Mouse (Mus musculus) erythroid progenitor cell, adult 5-6 weeks (primary cell): ENCODE results near the gene H2-K1. TPM values are rescaled to one million over a fixed set of nuclear protein-coding genes. Genes with fewer than 3 reads are reported as not detected.
"Not testable (repeated sequence)": the region's sequence is repeated elsewhere in the genome, so short reads cannot be mapped to it uniquely, and the experiment has no call there.

ENCODE experiments used
- ATAC-seq: replicated peaks from 2 replicates; pipeline ENCODE4 v1.8.0; 2016; ENCODE audit warnings: moderate number of reproducible peaks, mild to moderate bottlenecking, moderate TSS enrichment, inconsistent platforms; ENCODE audit not compliant: poor library complexity, low FRiP score, severe bottlenecking
- total RNA-seq, 2 experiments: library from RNA; stranded (forward) in 1 of 2; stranded (reverse) in 1 of 2; fragments of 150-400 nt in 1 of 2; fragments of 186-747, 209-891 nt in 1 of 2; gene quantifications; 2 replicates each; pipeline versions ENCODE4 v1.2.3 to v1.2.4; 2015 to 2017; ENCODE audit warnings: low replicate concordance in 2 of 2

The H2-K1 gene
- total RNA-seq, 2 experiments from 2014 or later: 167 to 400 TPM

DNA sequence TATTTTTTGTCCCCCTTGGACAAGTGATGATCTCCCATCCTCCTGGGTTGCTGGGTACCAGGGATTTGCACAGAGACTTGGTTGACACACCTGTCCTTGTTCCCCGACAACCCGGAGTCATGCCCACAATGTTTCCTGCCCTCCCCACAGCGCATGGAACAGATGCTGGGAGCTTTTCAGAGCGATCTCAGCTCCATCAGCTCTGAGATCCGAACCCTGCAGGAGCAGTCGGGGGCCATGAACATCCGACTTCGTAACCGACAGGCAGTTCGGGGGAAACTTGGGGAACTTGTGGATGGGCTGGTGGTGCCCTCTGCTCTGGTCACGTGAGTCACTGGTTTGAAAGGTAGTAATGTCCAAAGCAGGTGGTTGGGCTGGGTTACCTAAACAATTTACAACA lies 41.7 kb downstream of the H2-K1 start:
- no peak for ATAC-seq

DNA sequence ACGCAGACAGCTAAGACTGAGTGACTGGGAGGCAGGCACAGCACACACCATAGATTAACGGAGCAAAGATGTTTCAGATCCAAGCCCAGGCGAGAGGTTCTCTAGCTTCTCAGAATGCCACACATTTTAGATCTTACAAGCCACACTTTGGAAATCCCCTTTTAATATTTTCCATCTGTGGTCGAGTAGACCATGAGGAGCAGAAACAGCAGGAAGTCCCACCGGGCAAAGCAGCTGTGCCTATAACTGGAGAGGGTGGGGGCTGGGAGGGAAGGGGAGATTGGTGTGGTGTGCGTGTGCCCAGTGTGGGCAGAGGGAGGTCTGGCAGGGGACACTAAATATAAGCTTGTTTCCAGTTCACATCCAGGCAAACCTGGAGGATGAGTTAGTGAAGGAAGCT lies 42.7 kb downstream of the H2-K1 start:
- no peak for ATAC-seq

DNA sequence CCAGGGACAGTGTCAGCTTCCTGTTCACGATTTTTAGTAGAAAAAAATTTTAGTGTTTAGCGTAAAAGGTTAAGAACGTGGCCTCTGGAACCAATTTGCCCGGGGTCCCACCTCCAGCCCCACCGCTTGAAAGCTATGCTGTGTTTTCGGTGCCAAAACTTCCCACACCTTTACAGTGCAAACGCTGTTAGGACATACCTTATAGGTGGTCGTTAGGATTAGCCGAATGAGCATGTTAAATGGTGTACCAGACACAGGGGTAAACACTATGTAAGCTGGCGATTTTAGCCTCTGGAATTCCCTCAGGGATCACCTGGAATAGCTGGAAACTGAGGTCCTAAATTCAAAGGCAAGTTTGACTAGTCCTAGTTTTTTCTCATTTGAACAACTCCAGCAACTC lies 43.8 kb downstream of the H2-K1 start:
- no peak for ATAC-seq

DNA sequence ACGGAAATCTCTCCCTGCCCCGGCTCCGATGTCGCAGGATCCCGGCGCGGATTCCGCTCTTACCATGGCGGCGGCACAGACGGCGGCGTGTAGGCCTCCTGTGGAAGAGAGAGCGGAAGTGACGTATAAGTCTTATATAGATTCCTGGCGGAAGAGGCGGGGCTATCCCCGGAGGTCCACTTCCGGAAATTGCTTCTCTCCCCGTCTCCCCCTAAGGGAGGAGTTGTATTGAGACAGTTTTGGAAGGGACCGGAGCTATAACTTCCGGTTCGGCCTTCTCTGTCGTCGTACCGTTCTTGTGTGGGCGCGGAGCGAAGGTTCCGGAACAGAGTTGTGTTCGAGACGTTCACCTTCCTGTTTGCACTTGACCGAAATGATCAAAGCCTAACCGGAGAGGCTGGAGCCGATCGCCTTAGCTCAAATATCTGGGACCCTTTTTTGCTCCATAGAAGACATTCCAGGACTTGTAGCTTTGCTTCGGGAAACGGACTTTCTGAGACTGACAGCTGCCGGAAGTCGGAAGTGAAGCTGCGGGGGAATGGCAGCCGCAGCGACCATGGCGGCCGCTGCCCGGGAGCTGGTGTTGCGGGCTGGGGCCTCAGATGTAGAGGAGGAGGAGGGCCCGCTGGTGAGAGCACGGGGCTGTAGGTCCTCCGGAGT lies 44.5 kb downstream of the H2-K1 start, which contains the start of the genes Vps52 and Rps18:
Gene Vps52, plus strand, starts transcription at position 258 of the 660 bp plus-strand sequence.
Gene Rps18, minus strand, starts transcription at position 447 of the 660 bp plus-strand sequence.
- peak; percentile 90 for ATAC-seq

DNA sequence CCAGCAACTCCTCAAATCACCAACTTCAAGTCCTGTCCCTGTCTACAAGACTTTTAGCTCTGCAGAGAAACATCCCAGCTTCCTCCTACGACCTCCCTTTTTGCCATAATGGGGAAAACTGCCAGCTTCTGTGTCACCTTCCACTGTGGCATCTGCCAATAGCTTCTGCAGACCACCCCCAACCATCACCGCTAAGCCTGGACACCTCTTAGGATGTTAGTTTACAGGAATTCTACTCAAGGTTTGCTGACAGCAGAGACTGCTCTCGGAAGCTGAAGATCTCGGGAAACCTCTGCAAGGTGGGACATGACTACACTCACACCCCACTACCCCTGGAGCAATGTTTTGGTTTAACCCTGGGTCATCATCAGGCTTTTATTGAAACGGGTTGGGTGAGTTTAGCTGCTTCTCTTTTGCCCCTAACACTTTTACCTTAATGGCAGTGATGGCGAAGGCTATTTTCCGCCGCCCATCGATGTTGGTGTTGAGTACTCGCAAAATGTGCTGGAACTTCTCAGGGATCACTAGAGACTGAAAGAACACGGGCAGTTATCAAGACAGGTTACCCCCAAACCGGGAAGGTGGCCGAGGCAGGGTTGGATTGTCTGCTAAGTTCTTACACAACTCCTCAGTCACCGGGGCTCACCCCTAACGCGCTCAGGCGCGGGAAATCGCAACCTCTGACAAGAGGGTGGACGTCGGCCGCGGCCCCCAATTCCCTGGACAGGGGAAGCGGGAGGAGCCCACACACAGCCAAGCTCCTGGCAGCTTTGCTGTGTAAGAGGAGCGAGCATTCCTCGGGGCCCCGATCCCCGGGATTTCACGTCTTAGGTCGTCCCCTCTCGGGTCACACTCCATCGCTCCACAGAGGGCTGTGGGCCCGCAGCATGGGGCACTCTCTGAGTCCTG lies 45.2 kb downstream of the H2-K1 start:
- peak; percentile 4 for ATAC-seq

DNA sequence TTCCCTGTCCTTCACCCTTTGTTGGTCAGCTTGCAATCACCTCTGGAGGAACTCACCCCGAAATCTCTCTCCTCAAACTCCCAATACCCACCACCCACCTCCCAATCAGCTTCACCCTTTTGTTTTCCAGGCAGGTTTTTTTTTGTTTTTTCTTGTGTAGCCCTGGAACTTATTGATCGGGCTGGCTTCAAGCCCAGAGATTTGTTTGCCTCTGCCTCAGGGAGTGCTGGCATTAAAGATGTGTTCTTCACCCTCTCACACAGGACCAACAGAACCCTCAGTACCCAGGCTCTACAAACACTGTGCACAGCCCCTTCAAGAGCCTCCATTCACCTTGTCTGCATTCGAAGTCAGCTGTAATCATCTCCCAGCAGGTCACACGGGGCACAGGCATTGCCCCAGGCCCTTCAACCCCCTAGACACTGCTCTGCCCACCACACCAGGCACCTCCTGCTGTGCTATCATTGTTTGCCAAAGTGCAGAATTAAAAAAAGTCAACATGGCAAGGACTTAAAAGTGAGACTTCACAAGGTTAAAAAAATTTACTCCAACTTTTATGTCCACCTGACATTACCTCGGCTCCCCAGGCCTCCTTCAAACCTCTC lies 46.1 kb downstream of the H2-K1 start:
- no peak for ATAC-seq

DNA sequence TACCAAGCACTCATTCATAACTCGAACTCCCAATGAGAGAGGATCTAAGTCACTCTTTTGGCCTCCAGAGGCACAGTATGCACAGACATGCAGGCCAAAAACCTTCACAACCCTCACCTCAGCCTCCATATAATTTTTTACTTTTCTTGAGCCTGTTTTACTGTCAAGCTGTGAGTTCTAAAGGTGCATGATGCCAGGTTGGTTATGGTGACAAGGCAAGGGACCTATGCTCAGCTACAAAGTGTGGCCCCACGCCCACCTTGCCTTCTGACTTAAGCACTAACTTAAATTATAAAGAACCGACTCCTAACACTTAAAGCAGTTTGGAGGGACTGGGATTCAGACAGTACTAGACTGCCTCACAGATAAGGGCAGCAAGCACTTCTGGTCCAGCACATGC lies 46.8 kb downstream of the H2-K1 start:
- no peak for ATAC-seq

DNA sequence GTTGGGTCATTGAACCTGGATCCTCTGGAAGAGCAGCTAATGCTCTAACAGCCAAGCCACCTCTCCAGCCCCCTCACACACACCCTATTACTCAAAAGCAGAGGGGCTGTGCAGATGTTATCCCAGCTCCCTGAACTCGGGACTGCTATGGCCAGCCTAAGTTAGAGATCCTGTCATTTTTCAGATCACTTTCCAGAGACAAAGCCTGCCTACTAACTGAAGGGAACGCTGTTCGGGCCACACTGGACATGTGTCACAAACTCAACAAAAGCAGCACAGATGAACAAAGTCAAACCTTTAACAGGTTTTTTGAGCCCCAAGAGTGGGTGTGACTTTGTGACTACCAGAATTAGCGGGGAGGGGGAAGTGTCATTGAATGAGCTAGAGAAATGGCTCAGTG lies 47.3 kb downstream of the H2-K1 start:
- no peak for ATAC-seq

DNA sequence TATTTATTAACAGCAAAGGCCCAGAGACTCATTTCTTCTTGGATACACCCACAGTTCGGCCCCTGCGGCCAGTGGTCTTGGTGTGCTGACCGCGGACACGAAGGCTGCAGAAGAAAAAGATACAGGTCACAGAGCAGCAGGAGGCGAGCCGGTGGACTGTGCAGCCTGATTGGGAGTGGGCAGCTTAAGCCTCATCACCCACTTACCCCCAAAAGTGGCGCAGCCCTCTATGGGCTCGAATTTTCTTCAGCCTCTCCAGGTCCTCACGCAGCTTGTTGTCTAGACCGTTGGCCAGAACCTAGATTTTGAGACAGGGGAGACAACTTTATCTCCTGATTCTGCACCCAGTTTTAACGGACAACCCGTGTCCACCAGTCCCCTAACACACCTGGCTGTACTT lies 48.1 kb downstream of the H2-K1 start:
- ATAC-seq: not testable (repeated sequence)

DNA sequence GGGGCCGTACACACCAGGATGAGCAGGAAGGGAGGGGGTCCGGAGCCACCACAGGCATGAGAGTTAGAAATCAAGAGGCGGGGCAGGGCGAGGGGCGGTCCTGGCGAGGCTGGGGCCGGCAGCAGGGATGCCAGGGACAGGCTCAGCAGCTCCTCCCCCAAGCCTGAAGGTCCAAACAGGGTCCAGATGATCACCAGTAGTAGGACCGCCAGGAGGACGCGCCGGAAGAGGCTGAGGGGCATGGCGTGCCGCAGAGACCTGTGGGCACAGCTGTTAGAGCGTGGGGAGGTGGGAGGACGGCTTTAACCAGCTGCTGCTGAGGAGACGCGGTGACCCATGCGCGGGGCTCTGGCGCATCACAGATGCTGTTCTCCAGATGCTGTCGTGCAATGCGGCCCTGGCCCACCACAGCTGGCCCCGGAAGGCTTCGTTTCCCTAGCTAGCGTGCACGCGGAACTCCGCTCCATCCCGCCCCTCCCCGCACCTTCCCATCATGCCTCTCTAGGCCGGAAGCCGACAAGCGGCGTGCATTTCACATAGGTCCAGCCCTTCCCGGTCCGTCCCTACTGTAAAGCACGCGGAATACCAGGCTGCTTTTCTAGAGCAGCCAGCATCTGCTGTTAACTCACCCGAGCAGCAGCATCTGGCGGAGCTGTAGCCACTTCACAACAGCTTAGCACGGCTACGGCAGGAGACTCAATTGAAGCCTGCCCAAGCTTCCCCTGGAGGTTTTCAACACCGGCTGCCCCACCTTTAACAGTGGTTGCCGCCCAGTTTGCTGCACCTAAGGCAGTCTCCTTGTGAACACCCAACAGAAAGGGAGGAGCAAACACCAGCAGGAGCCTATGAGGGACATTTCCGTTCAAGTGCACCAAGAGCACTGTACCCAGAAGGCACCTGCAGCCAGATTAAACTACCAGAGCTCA lies 48.9 kb downstream of the H2-K1 start, which contains the start of gene B3galt4:
Gene B3galt4, minus strand, starts transcription at position 468 of the 926 bp plus-strand sequence.
- peak; percentile 53 for ATAC-seq

DNA sequence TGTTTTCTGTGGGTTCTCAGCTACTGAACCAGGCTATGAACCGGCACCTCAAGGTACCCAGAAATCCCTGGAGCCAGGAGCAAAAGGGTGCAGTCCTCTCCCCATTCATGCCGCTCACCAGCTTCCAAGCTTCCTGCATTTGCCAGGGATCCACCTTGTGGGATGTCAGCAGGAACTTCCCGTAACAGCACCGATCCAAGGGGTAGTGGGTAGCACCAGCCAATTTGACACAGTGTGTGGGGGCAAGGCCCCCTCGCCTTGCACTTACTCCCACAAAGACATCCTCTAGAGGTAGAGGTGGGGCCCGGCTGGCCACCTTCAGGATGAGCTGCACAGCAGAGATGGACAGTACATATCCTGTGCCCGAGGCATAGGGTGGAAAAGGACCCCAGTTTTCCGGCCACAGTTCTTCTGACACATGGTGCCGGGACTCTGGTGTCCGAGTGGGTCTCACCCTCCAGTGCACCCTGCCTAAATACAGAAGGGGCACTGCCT lies 50.0 kb downstream of the H2-K1 start:
- ATAC-seq: no peak

DNA sequence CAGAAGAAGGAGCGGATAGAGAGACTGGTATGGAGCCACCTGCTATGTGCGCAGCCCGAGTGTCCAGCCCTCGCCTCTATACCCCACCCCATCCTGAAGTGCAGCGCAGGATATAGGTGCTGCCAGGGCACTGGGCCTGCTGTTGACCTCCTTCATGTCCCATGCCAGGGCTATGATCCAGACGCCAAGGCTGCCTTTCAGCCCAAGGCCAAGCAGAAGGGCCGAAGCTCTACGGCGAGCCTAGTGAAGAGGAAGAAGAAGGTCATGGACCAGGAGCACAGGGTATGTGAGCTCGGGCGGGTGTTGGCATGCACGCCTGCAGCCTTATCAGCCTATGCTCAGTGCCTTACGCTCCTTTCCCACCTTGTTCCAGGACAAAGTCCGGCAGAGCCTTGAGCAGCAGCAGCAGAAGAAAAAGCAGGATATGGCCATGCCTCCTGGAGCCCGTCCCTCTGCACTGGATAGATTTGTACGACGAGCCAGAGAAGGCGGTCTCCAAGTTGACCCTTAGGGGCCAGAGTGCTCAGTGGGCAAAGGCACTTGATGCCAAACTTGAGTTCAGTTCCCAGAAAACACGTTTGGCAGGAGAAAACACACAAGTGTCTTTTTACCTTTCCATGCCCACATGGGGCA lies 51.1 kb downstream of the H2-K1 start:
- no peak for ATAC-seq

DNA sequence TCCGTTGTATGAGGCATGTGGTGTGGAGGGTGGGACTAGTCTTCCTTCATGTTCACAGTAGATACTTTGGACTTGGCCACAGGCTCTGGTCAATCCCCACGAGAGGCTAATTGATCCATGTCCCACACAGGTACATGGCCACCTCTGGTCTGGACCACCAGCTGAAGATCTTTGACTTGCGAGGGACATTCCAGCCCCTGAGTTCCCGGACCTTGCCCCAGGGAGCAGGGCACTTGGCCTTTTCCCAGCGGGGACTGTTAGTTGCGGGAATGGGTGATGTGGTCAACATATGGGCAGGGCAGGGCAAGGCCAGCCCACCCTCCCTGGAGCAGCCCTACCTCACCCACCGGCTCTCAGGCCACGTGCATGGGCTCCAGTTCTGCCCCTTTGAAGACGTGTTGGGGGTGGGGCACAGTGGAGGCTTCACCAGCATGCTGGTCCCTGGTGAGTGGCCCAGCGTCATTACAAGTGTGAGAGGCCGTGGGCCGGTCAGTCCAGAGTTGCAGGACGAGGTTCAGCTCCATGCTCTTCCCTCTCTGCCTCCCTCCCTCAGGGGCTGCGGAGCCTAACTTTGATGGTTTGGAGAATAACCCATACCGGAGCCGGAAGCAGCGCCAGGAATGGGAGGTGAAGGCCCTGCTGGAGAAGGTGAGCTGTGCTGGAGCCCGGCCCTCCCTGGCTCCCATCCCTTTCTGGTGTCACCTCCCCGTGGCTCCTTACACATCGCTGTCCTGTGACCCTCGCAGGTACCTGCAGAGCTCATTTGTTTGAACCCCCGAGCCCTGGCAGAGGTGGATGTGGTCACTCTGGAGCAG lies 51.9 kb downstream of the H2-K1 start:
- no peak for ATAC-seq

DNA sequence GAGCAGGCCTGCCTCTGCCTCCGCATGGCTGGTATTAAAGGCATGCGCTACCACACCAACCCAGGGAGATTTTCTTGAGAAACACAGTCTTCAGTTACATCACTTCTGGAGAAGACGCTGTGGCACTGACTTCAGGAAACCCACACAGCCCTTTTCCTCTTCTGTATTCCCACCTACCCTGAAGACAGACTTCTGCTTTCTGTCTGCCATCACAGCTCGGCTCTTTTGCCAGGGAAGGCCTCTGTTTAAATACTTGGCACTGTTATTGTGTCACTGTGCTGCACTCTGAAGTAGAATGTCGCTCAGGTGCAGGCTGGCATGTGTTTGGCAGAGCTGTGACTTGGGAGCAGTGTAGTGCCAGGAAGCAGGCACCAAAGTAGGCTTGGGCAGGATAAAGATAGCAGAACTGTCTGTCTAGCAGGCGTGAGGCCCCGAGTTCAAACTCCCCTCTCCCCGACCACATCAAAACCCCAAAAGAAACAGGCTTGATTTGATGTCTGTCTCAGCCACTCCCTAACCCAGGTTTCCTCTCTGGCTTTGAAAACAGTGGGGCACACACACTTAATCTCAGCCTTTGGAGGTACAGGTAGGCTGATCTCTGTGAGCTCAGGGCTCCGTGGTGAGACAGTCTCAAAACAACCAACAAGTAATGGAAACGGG lies 52.6 kb downstream of the H2-K1 start:
- no peak for ATAC-seq
